Mouse (Mus musculus) adrenal gland, postnatal 25 days (tissue): ENCODE measurements around the gene Gm6657. TPM values are rescaled to one million over a fixed set of nuclear protein-coding genes. Genes with fewer than 3 reads are reported as not detected.

Experiments
- DNase-seq: peaks from one replicate; pipeline ENCODE4 v3.0.0; 2021; ENCODE audit warnings: mixed read lengths
- long read RNA-seq: library from polyadenylated mRNA; stranded (forward); transcript quantifications from one replicate; pipeline ENCODE4 v2.0.0, GENCODE M21; 2021
- total RNA-seq: library from RNA; stranded (reverse); gene quantifications from 2 replicates; pipeline ENCODE4 v1.2.3, GENCODE M21; 2021

Gene Gm6657
- total RNA-seq = not detected in 2 replicates
- long read RNA-seq = 0 reads

DNA sequence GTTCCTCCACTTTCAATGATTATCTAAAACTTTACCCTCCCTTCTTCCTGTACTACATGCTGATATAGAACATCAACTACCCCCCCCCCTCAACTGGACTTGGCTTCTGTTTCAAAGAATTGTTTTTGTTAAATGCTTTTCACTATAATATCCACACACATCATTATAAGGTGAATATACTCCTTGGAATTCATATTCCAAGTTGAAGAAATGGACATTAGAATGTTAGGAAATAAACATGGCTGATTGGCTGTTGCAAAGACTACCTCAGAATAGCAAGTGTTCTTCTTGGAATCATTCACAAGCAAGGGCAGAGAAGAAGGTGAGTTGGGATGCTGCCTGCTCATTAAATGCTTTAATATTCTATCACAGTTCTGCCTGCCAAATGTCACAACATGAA is at the start of gene Gm6657:
Gene Gm6657 (plus strand): TSS at position 301 of the 400 bp plus-strand sequence.
- DNase-seq = no peak

GRCm38 (mm10) chr12:78153308-78154002 is 40.6 kb upstream of the Gm6657 start:
- no peak for DNase-seq

DNA sequence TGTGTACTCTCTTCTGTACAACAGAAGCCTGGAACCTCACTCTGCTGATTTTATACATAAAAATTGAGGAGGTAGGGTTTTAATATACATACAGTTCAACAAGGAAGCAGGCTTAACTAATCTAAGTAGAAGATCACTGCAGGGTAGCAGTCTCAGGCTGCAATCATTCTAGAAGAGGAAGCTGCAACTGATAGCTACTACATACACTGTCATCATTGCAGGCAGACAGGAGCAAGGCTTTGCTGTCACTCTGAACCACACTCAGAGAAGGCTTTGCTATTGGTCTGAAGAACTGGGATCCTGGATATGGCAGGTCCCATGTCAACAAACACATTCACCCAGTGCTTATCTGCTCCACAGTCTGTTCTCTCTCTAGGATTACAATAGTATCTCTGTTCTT is 23.9 kb upstream of the Gm6657 start:
- no peak for DNase-seq

- no peak for DNase-seq
Measured at GRCm38 (mm10) chr12:78173945-78174344, 20.1 kb upstream of the Gm6657 start.

- no peak for DNase-seq
Measured at GRCm38 (mm10) chr12:78174671-78175070, 19.4 kb upstream of the Gm6657 start.

DNA sequence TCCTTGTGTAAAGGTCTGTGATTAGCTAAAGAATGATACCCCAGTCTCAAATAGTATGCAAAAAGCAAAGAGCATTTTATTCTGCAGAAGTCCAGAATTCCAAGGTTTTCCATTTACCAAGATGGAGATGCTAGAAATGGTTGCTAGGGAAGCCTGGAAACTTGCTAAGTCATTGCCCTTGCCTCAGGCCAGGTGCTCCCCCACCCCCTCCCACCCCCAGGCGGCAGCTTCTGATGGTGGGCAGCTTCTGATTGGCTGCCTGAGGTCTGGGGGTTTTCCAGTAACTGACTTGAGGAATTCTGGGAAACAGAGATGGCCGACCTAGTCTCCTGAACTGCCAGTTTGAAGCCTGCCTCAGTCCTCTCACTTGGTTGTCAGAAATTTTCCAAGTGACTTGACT is 12.6 kb upstream of the Gm6657 start:
- DNase-seq = no peak

DNA sequence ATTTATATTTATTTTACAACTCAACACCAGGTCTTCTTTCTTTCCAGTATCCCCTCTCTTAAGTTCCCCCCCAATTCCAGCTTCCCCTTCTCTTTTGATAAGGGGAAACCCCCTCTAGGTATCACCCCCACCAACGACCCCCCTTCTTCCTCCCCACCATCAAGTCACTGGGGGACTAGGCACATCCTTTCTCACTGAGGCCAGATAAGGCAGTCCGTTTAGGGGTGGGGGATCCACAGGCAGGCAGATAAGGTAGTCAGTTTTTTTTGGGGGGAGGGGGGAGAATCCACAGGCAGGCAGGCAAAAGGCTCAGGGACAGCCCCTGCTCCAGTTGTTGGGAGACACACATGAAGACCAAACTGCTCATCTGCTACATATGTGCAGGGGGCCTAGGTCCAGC is 1.3 kb downstream of the Gm6657 start:
- DNase-seq = no peak

DNA sequence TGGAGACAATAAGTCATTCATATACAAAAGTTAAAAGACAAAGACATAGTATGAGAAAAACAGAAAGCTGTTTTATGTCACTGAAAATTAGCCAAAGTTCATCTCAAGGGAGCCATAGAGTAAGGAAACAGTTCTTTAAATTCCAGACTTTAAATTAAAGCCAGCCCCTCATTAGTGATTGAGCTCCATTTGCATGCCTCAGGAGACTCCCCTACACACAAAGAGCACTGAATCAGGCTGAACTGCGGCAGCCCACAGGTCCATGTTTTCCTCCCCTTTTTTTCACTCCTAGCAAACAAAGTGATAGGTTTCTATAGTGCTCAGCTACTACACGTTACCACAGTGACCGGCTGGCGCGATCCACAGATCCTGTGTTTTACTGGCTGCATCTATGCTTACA is 9.6 kb downstream of the Gm6657 start:
- DNase-seq = no peak

GRCm38 (mm10) chr12:78205915-78206570 is 12.0 kb downstream of the Gm6657 start:
- peak; percentile 27 for DNase-seq

DNA sequence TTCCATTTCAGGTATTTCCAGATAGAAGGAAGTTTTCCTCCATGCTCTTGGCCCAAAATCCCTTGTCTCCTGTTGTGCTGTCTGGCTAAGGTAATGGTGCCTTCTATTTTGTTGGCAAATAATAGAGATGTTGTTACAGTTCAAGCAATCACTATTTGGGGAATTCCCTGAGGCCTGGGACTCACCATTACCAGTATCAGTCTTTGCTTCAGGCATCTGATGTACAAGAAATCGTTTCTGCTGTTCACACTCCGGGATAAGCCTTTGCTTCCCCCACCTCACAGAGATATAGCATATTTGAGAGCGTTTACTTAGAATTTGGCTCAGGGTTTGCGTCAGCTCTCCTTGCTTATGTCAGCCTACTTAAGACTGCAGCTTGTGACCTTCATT is 12.5 kb downstream of the Gm6657 start:
- no peak for DNase-seq

DNA sequence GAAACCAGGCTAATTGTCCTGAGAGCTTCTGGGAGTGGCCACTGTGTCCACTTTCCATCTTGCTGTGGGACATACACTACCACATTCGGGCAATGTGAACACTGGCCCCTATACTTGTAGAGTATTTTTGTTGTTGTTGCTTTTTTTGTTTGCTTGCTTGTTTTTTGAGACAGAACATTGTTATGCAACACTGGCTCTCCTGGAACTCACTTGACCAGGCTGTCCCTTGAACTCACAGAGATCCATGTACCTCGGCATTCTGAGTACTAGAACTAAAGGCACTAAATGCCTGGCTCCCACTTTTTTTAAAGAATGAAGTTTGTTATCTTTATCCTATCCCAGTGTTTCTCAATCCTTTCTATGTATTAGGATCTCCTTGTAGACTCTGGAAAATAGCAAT is 15.8 kb downstream of the Gm6657 start:
- DNase-seq = no peak

DNA sequence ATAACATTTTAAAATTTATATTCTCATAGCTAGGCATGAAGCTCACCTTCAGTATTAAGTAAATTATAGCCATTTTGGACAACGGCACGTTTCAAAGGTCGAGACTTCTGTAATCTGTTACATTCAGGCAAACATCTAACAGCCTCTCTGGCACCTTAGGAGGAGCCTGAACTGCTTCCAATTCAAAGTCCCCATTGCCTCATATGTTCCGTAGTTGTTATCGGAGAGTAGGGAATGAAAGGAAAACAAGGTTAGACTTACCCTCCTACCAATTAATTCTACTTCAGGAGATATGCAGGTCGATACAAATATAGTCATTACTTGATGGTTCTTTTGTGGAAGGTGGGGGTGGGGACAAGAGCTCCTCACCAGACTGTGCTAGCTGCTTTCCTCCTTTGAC is 21.4 kb downstream of the Gm6657 start:
- DNase-seq = no peak

DNA sequence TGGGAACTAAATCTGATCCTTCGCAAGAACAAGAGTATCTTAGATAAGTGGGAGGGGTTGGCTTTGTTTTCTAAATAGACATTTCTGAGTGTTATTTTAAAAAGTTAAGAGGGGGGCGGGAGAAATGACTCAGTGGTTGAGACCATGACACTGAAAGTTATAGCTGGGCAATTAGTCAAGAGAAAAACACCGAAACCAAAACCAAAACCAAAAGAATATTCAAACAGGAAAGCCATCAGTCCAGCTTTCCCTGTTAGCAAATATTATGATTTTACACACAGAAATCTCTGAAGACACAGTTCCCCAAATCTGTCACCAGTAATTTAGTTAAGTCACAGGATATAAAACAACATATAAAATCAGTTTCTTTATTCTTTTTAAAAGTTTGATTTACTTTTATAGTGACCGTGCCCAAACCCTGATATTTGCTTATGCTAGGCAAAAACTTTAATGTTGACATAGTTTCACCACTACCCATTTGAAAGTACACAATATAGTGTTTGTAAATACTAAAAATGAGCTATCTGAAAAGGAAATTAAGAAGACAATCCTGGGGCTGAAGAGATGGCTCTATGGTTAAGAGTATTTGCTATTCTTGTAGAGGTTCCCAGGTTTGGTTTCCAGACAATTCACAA is 25.3 kb downstream of the Gm6657 start:
- no peak for DNase-seq

DNA sequence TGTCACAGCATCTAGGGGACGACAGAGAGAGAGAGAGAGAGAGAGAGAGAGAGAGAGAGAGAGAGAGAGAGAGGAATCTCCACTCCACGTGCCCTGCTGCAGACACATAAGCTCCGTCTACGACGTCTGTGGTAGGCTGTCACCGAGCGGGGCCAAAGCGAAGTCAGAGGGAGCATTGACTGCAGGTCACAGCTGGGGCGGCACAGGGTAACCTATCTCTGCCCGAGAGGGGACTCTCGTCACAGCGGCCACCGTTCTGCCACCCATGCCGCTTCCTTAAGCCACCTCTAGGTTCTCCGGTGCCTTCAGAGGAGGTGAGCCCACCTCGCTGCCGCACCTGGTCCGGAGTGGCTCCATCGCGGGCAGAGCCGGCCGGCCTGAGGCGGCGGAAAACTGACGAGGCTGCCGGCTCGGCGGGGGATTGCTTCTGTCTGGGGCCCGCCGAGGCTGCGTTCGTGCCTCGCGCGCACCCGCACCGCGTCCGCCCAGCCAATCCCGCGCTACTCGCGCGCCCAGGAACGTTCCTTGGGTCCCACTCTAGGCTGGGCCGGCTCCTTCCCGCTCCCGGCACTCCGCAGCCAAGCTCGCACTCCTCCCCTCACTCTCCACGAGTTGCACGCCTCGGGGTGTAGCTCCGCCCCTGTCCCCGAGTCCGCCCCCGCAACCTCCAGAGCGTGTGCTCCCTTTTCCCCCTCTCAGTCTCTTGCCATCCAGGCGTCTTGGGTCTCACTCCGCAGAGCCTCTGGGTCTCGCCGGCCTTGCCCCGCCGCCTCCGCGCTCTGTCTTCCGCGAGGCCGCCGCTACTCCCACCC is 31.9 kb downstream of the Gm6657 start, which contains the start of gene Gphn:
Gene Gphn (plus strand): TSS at position 673 of the 812 bp plus-strand sequence.
- peak; percentile 89 for DNase-seq

GRCm38 (mm10) chr12:78226519-78226875 is 32.5 kb downstream of the Gm6657 start:
- peak; percentile 88 for DNase-seq

GRCm38 (mm10) chr12:78227021-78227932 is 33.2 kb downstream of the Gm6657 start:
- DNase-seq = peak; percentile 47

DNA sequence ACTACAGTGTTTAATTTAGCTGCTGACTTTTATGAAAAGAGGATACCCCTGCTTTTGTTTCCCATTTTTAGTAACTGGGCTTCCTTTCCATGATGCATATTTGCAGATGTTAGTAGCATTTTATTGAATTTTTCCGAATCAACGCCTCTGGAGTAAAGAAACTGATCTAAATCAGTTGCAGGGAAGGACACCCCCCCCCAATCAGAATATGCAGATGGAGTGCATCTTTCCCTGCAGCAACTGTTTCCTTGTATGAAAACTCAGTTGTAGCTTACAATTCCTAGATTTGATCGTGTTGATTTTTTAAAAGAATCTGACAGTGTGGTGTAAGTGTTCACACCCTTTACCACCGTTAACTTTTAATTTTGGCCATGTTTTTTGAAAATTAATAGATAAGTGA is 34.1 kb downstream of the Gm6657 start:
- DNase-seq = no peak

DNA sequence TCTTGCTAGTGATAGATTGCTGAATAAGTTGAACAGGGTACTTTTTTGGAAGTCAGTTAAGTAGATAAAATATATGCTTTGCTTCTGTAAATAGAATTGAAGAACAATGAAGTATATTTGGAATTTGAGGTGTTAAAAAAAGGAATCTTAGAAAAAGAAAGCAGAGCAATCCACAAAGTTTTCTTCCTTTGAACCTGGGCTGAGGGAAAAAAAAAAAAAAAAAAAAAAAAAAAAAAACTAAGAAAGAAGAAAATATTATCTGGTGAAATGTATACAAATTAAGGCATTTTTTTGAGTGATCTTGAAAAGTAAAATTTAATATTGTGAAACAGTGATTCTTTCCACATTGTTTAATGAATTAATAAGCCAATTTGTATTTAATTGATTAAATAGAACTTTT is 38.5 kb downstream of the Gm6657 start:
- DNase-seq = no peak

DNA sequence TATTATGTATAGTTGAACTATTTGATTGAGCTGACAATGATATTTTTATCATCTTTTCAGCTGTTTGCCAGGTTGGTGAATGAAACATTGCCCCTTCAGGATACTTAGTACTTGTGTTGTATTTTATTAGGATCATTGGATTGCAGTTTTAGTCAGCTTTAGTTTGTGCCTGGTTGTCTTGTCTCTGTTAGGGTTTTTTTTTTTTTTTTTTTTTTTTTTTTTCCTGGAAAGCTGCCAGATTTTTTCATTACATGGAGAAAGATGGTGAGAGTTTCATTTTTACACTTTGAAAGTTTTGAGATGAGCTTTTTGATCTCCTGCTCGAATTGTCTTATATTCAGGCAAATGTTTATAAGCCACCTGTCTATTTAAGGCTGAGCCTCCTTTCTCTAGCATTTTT is 54.3 kb downstream of the Gm6657 start:
- no peak for DNase-seq

DNA sequence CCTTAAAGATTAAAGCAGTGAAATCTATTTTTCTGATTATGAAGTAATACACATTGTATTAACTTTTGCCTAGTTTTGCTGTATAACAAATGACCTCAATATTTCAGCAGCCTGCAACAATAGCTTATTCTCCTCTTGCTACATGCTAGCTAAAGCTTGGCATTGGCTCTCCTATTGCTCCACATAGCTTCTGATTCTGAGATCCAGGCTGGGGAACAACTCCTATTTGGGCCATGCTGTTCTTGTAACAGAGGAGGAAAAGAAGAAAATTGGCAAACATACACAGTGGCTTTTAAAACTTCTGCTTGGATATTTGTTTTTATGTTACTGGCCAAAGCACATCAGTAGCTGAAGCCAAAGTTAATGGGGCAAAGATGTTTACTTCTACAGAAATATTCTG is 55.1 kb downstream of the Gm6657 start:
- no peak for DNase-seq
